Mouse (Mus musculus) kidney, postnatal 0 days (tissue): Measurements from ENCODE around the gene Nrxn3. TPM values are rescaled to one million over a fixed set of nuclear protein-coding genes. Genes with fewer than 3 reads are reported as not detected.

Experiments
- ATAC-seq: fragments of 200-750 bp; cut with Nextera tagmentation; replicated peaks from 2 replicates; pipeline ENCODE4 v1.8.0; 2017; ENCODE audit warnings: low read depth, moderate number of reproducible peaks, moderate TSS enrichment, moderate library complexity; ENCODE audit not compliant: low FRiP score
- DNase-seq: peaks from one replicate; pipeline ENCODE4 v3.0.0-alpha.2; 2016; ENCODE audit warnings: low spot score
- H3K27ac ChIP-seq: fragments of 300-500 bp; sonication (generic); 2 replicates; pipeline ENCODE4 v1.5.1; 2014; ENCODE audit warnings: mild to moderate bottlenecking
- H3K27me3 ChIP-seq: fragments of 300-500 bp; sonication (generic); 2 replicates; pipeline ENCODE4 v1.6.1; 2014; ENCODE audit warnings: low read length, mixed read lengths; ENCODE audit not compliant: insufficient read depth
- H3K36me3 ChIP-seq: fragments of 300-500 bp; sonication (generic); 2 replicates; pipeline ENCODE4 v1.6.1; 2014; ENCODE audit warnings: low read length, mixed read lengths; ENCODE audit not compliant: insufficient read depth
- H3K4me1 ChIP-seq: fragments of 300-500 bp; sonication (generic); replicated peaks from 2 replicates; pipeline ENCODE4 v1.6.1; 2014; ENCODE audit warnings: antibody characterized with exemption, low read length, mixed read lengths; ENCODE audit not compliant: insufficient read depth
- H3K4me2 ChIP-seq: fragments of 300-500 bp; sonication (generic); 2 replicates; pipeline ENCODE4 v1.6.1; 2014; ENCODE audit warnings: mild to moderate bottlenecking, low read length, moderate library complexity, mixed read lengths
- H3K4me3 ChIP-seq: fragments of 300-500 bp; sonication (generic); replicated peaks from 2 replicates; pipeline ENCODE4 v1.5.1; 2014; ENCODE audit warnings: low read depth, low read length
- H3K9ac ChIP-seq: fragments of 300-500 bp; sonication (generic); 2 replicates; pipeline ENCODE4 v1.6.1; 2014; ENCODE audit warnings: low read depth, low read length
- H3K9me3 ChIP-seq: fragments of 300-500 bp; sonication (generic); replicated peaks from 2 replicates; pipeline ENCODE4 v1.6.1; 2016; ENCODE audit warnings: low read length, inconsistent platforms, mixed read lengths
- CTCF ChIP-seq: IDR thresholded peaks from 2 replicates; pipeline ENCODE4 v1.5.1; 2016; ENCODE audit warnings: antibody characterized with exemption, low read depth, mild to moderate bottlenecking, moderate library complexity
- WGBS: fragments of 180-500 bp; shearing (Covaris S2); extraction: QIAGEN DNeasy Blood & Tissue Kit; methylation state at CpG from one replicate; pipeline ENCODE4 v1.1.7; 2014; 5-methylcytosine and 5-hydroxymethylcytosine counted together
- polyA plus RNA-seq: library from polyadenylated mRNA; unstranded; fragments of >200 nt; fragmentation: Nextera tagmentation; extraction: Ambion mirVana; gene quantifications from 2 replicates; pipeline ENCODE4 v1.2.1, GENCODE M21; 2015

The Nrxn3 gene
- polyA plus RNA-seq, 1 experiment from 2014 or later, result 3.0 TPM

- Histone ChIP-seq H3K4me3 (no peak overlapping the region), H3K9me3 (no peaks in the 10 kb centered on the region), H3K9ac (no peak overlapping the region), H3K27ac (no peak overlapping the region), H3K4me1 (no peaks in the 10 kb centered on the region), H3K4me2 (no peak overlapping the region), H3K36me3 (no peaks in the 10 kb centered on the region), H3K27me3 (no peaks in the 10 kb centered on the region)
- ATAC-seq (no peak), DNase-seq (peak; percentile 4)
- 65% methylated on average over 8 of the region's 8 CpGs for WGBS
- TF ChIP-seq CTCF, result no peak
These were observed 436.7 kb downstream of the Nrxn3 start for GRCm38 (mm10) chr12:89159353-89159752.

DNA sequence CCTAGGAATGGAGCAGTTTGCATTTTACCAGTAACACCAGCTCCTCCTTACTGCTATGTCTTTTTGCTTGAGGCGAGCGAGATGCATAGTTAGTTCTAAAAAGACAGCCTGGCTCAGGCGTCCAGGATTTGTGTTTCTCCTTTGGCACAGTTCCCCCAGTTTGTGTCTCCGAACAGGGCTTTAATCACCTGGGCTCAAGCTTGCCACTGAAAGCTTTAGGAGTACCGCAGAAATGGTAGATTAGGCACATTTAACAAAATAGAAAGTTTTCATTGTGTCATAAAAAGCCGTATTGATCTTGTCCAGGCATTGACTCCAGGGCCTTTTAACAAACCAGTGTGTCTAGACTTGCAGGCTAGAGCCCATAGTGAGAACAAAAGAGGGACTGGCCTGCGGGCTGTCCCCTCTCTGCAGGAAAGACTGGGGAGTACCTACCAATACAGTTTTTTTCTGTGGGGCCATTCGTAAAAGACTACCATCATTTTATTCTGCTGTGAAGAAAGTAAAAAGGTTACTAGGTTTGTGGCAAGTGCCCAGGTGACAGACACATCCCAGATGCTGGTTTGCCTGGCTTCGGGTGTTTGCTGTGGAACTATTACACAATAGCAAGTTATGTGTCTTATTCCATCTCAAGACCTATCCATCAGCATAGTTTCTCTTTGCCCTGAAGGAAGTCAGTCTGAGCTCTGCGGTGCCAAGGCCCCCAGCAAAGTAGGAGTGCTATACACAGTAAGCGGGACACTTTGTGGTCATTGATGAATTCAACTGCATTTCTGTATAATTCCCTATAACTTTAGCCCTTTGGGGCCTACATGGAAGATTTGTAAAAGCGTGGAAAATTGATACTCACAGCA is 451.9 kb downstream of the Nrxn3 start:
- H3K36me3 ChIP-seq, result no peaks in the 10 kb centered on the region
- H3K4me3 ChIP-seq, result no peak overlapping the region
- TF ChIP-seq CTCF, result no peak
- H3K9me3 ChIP-seq, result no peaks in the 10 kb centered on the region
- H3K27me3 ChIP-seq, result no peaks in the 10 kb centered on the region
- H3K4me2 ChIP-seq, result no peak overlapping the region
- ATAC-seq (no peak), DNase-seq (no peak)
- no peak overlapping the region for H3K27ac ChIP-seq
- 72% methylated on average over 12 of the region's 12 CpGs for WGBS
- no peaks in the 10 kb centered on the region for H3K4me1 ChIP-seq
- H3K9ac ChIP-seq, result no peak overlapping the region

DNA sequence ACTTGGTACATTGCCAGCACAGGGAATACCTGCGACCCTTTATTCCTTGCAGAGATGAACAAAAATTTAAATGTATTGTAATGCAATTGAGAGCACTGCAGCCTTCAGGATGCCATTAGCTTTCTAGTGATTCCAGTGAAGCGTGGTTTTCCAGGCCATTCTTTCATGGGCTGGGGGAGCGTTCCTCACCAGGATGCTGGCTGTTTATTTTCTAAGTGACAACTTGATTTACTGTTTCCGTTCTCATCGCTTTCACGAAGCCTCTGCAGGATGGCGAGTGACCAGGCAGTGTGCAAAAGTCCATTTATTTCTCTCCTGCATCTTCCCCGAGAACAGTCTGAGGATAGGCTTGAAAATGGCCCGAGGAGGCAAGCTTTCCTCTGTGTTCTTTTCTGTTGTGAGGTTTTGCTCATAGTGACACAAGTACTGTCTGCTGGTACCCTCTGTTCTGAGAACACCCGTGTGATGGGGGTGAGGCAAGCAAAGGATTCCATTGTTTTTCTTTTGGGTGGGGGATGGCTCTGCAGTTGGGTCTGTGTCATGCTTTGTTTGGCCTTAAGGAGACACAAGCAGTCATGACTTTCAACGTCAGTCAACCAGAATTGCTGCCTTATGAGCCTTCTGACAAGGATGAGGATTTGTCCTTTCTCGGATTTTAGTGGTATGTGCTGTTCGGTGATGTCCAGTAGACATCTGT is 457.4 kb downstream of the Nrxn3 start:
- Histone ChIP-seq H3K27ac (no peak overlapping the region), H3K36me3 (no peaks in the 10 kb centered on the region), H3K9me3 (no peaks in the 10 kb centered on the region), H3K4me3 (no peak overlapping the region), H3K27me3 (no peaks in the 10 kb centered on the region), H3K4me2 (no peak overlapping the region), H3K9ac (no peak overlapping the region), H3K4me1 (no peaks in the 10 kb centered on the region)
- TF ChIP-seq CTCF, result no peak
- 23% methylated on average over 13 of the region's 13 CpGs for WGBS
- DNase-seq (peak; percentile 80), ATAC-seq (peak; percentile 80)

GRCm38 (mm10) chr12:89181157-89181561 is 458.5 kb downstream of the Nrxn3 start:
- Histone ChIP-seq H3K27me3 (no peaks in the 10 kb centered on the region), H3K4me2 (no peak overlapping the region), H3K36me3 (no peaks in the 10 kb centered on the region), H3K4me1 (no peaks in the 10 kb centered on the region), H3K4me3 (no peak overlapping the region), H3K9me3 (no peaks in the 10 kb centered on the region), H3K27ac (no peak overlapping the region), H3K9ac (no peak overlapping the region)
- ATAC-seq (no peak; the same call in 1 of the 2 replicates), DNase-seq (peak; percentile 9)
- 43% methylated on average over 2 of the region's 2 CpGs for WGBS
- TF ChIP-seq CTCF, result no peak

DNA sequence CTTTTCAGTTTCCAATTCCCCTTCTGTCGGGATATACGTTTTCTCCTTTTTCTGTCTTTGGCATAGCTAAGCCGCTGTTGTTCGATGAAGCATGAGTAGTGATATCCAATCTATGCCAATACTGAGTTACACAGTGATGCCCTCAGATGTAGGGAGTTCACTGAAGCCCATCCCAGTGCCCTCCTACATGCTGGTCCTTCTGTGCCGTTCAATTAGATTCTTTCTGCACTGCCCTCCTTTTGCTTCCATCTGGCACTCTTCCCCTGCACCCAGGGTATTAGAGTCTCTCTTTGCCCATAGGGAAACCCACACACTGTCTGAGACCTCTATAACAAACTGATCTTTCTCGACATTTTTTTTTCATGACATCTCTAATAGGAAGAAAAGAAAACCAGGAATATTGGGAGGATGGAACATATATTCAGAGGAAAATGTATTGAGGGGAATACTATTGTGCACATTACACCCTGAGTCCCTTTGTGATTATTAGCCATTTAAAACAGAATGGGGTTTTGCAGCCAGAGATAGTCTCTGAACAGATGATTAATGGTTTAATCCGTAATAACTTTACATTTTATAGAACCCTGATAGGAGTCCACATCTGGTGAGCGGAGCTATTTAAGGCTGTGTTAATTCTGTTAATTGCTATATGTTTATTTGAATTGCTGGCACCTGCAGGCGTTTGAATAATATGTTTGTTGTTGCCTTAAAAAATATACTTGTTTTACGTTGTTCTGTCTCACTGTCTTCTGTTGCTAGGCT is 476.3 kb downstream of the Nrxn3 start:
- Histone ChIP-seq H3K36me3 (no peaks in the 10 kb centered on the region), H3K4me3 (no peak overlapping the region), H3K9me3 (no peaks in the 10 kb centered on the region), H3K4me1 (no peaks in the 10 kb centered on the region), H3K4me2 (no peak overlapping the region), H3K9ac (no peak overlapping the region), H3K27ac (no peak overlapping the region), H3K27me3 (no peaks in the 10 kb centered on the region)
- ATAC-seq (no peak), DNase-seq (no peak)
- 66% methylated on average over 10 of the region's 10 CpGs for WGBS
- no peak for TF ChIP-seq CTCF

- Histone ChIP-seq H3K36me3 (no peaks in the 10 kb centered on the region), H3K4me1 (no peaks in the 10 kb centered on the region), H3K4me2 (no peak overlapping the region), H3K9ac (no peak overlapping the region), H3K4me3 (no peak overlapping the region), H3K27me3 (no peaks in the 10 kb centered on the region), H3K27ac (no peak overlapping the region), H3K9me3 (no peaks in the 10 kb centered on the region)
- DNase-seq (no peak), ATAC-seq (no peak)
- WGBS, result 48% methylated on average over 2 of the region's 2 CpGs
- TF ChIP-seq CTCF, result peak; percentile 49; the same call in 1 of the 2 replicates
These were observed 488.9 kb downstream of the Nrxn3 start for GRCm38 (mm10) chr12:89211608-89212007.
